Comparison of ENCODE assay signal across 8 mouse cellular contexts in the genomic region with DNA sequence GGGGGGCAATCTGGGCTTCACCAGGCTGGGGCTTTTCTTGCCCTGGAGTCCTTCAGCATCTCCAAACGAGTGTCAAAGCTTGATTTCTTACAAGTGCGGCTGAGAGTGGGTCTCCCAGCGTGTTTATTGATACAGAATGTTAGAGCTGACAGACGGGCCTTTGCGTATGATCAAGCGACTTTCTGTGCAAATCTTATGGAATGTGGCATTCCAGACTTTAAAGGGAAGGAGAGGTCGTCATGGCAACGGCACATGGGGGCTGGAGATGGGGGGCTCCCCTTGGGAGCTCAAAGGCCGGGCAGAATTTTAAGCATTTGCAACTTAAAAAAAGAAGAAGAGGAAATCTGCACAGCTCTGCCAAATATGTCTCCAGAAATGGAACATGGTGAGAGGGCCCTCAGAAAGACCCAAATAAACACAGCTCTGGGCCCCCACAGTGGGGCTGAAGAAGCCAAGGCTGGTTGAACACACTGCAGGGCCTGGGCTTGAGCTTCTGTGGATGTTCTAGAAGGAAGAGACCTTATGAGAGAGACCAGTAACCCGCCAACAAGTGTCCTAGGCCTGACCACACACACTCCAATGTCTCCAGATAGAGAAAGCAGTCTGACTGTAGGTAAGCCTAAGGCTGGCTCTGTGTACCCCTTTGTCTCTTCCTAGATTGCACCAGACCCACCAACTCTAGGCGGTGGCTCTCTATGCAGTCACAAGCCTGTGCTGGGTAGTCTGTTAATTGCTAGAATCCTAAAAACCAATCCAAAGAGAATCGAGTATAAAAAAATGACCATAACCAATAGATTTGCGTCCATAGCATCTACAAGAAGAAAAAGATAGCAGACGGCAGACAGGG. TPM values are rescaled to one million over a fixed set of nuclear protein-coding genes. Genes with fewer than 3 reads are reported as not detected.
A peak's percentile ranks its signal among the peaks of the same experiment; 100 is the strongest.
DNase-seq lines count a peak whose midpoint lies in the region; ATAC-seq and TF ChIP-seq lines count a peak whose summit lies in the region.

No protein-coding gene starts in this region.

- ATAC-seq in limb, embryonic 14.5 days (ENCODE audit: low FRiP score, low read depth): peak; percentile 28; the same call in 1 of the 2 replicates
- no peak for ATAC-seq in kidney, embryonic 15.5 days (replicated peaks; ENCODE audit: low FRiP score)

- no peak overlapping the region for H3K4me3 ChIP-seq in limb, embryonic 14.5 days (replicated peaks; ENCODE audit: low read length)
- H3K4me3 ChIP-seq in kidney, embryonic 15.5 days (replicated peaks): no peak overlapping the region

- no peaks in the 10 kb centered on the region for H3K36me3 ChIP-seq in limb, embryonic 14.5 days (ENCODE audit: control insufficient read depth, insufficient read depth, low read length)
- H3K36me3 ChIP-seq in kidney, embryonic 15.5 days: no peaks in the 10 kb centered on the region

- whole genome bisulfite sequencing in limb, embryonic 14.5 days: 34% methylated on average over 14 of the region's 14 CpGs
- whole genome bisulfite sequencing in kidney, embryonic 15.5 days: 57% methylated on average over 14 of the region's 14 CpGs

- H3K4me2 ChIP-seq in limb, embryonic 14.5 days (replicated peaks; ENCODE audit: low read depth, low read length, severe bottlenecking): peak overlapping the region; percentile 22; the same call in 1 of the 2 replicates
- no peak overlapping the region for H3K4me2 ChIP-seq in kidney, embryonic 15.5 days

- H3K27me3 ChIP-seq in limb, embryonic 14.5 days (ENCODE audit: control insufficient read depth, insufficient read depth, low read length): no peaks in the 10 kb centered on the region
- peaks cover 75% of the 10 kb centered on the region for H3K27me3 ChIP-seq in kidney, embryonic 15.5 days

- peak overlapping the region; percentile 40 for H3K27ac ChIP-seq in limb, embryonic 14.5 days (replicated peaks; ENCODE audit: low read depth, low read length)
- H3K27ac ChIP-seq in kidney, embryonic 15.5 days: no peak overlapping the region

- no peak for TF ChIP-seq POLR2A in limb, embryonic 14.5 days (IDR thresholded peaks at IDR 0.05; ENCODE audit: borderline replicate concordance, extremely low read depth, insufficient read depth, insufficient read length)

- H3K9ac ChIP-seq in limb, embryonic 14.5 days (ENCODE audit: low read depth, low read length, severe bottlenecking): no peak overlapping the region
- H3K9ac ChIP-seq in kidney, embryonic 15.5 days: no peak overlapping the region

- H3K9me3 ChIP-seq in limb, embryonic 14.5 days (ENCODE audit: control insufficient read depth, low read length): no peaks in the 10 kb centered on the region
- H3K9me3 ChIP-seq in kidney, embryonic 15.5 days (replicated peaks): no peaks in the 10 kb centered on the region

- H3K4me1 ChIP-seq in limb, embryonic 14.5 days (ENCODE audit: control insufficient read depth, insufficient read depth, low read length): peaks cover 57% of the 10 kb centered on the region
- H3K4me1 ChIP-seq in kidney, embryonic 15.5 days: peaks cover 18% of the 10 kb centered on the region

- DNase-seq in frontal cortex, postnatal 10 days (ENCODE audit: low spot score in 2 of 2): peak; percentile 37 to 42
- DNase-seq in frontal cortex, postnatal 25 days (ENCODE audit: low spot score in 2 of 2): no peak
- peak; percentile 12 for DNase-seq in right cerebral cortex, postnatal 25 days
- DNase-seq in right cerebral cortex, adult 18-20 months: no peak
- DNase-seq in limb, embryonic 14.5 days (ENCODE audit: low spot score): peak; percentile 51
- DNase-seq in cerebellum, postnatal 25 days: no peak
- DNase-seq in left cerebral cortex, adult 9 months (ENCODE audit: low spot score in 2 of 2): no peak

RNA-seq across cellular contexts. Expression of a gene that starts 40.9 kb away (rescaled TPM):
- 240 and 337 TPM in 2 replicates for polyA plus RNA-seq in limb, embryonic 14.5 days (2012; rRNA removed)
- polyA plus RNA-seq in limb, embryonic 14.5 days (2014; fragmentation: Nextera tagmentation; extraction: Ambion mirVana): 80.8 and 81.8 TPM in 2 replicates
- 6.9 and 8.9 TPM in 2 replicates for polyA plus RNA-seq in kidney, embryonic 15.5 days (2015; fragmentation: Nextera tagmentation; extraction: Ambion mirVana)

Comparison
In these comparisons a context has a peak if more than half of its experiments do, and no peak if none do; other contexts are left out.
1. DNase-seq: peak in frontal cortex, postnatal 10 days (2 of 2), right cerebral cortex, postnatal 25 days (single experiment) and limb, embryonic 14.5 days (single experiment); none in frontal cortex, postnatal 25 days (0 of 2), right cerebral cortex, adult 18-20 months (single experiment), cerebellum, postnatal 25 days (0 of 2) and left cerebral cortex, adult 9 months (0 of 2).